Mouse (Mus musculus): ENCODE results near the gene Rraga.

DNA sequence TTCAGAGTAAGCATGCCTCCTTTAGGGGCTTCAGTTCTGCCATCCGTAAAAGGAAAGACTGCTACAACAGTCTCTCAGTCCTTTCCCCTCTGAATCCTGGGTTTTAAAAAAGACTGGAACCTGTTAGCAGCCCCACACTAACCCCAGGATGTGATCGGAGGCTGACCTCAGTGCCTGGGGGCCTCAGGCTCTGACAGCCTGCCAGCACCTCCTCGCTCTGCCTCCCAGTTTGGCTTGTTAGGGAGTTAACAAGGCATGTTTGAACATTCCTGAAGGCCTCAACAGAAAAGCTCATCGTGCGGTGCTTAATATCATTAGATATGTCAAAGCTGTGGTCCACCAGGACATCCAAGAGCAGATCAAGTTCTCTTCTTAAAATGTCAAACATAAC lies 41.4 kb upstream of the Rraga start:
- no peak for TF ChIP-seq CTCF (IDR thresholded peaks at IDR 0.05; ENCODE audit: borderline replicate concordance, insufficient read depth, low read length)
- TF ChIP-seq POLR2A (IDR thresholded peaks at IDR 0.05; ENCODE audit: low read depth, low read length): no peak

All from embryonic fibroblast, embryonic 13.5 days (primary cell).